ENCODE assay signal across 9 mouse cellular contexts in genomic region chr4:97581314-97582063, GRCm38 (mm10).
DNase-seq lines count a peak whose midpoint lies in the region; ATAC-seq and TF ChIP-seq lines count a peak whose summit lies in the region.
"Had no signal": no experiment of that assay in that cellular context is flagged by ENCODE, and none has a peak within 500 bp of the region (broad histone marks: within the 10 kb centered on the region; RNA-seq: fewer than 3 reads in every experiment).

No protein-coding gene starts in this region.

- peaks cover 19% of the 10 kb centered on the region for H3K4me1 ChIP-seq in midbrain, embryonic 12.5 days
- peaks cover 32% of the 10 kb centered on the region for H3K4me1 ChIP-seq in midbrain, embryonic 10.5 days
- H3K4me1 ChIP-seq in forebrain, embryonic 11.5 days (replicated peaks; ENCODE audit: control insufficient read depth, insufficient read depth, low read length) = peaks cover 13% of the 10 kb centered on the region
- H3K4me1 ChIP-seq in hindbrain, postnatal 0 days (ENCODE audit: insufficient read depth, low read length) = peaks cover 12% of the 10 kb centered on the region; the same call in 1 of the 2 replicates
- 0 out of 2 replicates have a peak, but pooled peaks cover 4% of the 10 kb centered on the region for H3K4me1 ChIP-seq in intestine, embryonic 16.5 days (ENCODE audit: control insufficient read depth, insufficient read depth, low read length)

- no peaks in the 10 kb centered on the region for H3K9me3 ChIP-seq in midbrain, embryonic 12.5 days
- H3K9me3 ChIP-seq in midbrain, embryonic 10.5 days (replicated peaks) = no peaks in the 10 kb centered on the region
- no peaks in the 10 kb centered on the region for H3K9me3 ChIP-seq in forebrain, embryonic 11.5 days (ENCODE audit: control insufficient read depth, low read length)
- H3K9me3 ChIP-seq in hindbrain, postnatal 0 days (ENCODE audit: low read length) = no peaks in the 10 kb centered on the region
- no peaks in the 10 kb centered on the region for H3K9me3 ChIP-seq in intestine, embryonic 16.5 days (ENCODE audit: control insufficient read depth, low read length)

- no peak for ATAC-seq in midbrain, embryonic 12.5 days (ENCODE audit: low FRiP score, low read depth)
- no peak for ATAC-seq in forebrain, embryonic 11.5 days (replicated peaks; ENCODE audit: low FRiP score)
- ATAC-seq in hindbrain, postnatal 0 days = peak; percentile 53
- ATAC-seq in intestine, embryonic 16.5 days = no peak
- ATAC-seq: activated CD4-positive, CD25-positive, alpha-beta regulatory T cell, adult 4 months had no signal

- DNase-seq in midbrain, embryonic 10.5 days (ENCODE audit: low spot score) = no peak
- no peak for DNase-seq in forebrain, embryonic 11.5 days (ENCODE audit: low spot score)
- DNase-seq in hindbrain, postnatal 0 days (ENCODE audit: low spot score) = peak; percentile 76
- DNase-seq in ovary, postnatal 36 days (ENCODE audit: low spot score) = no peak
- no peak for DNase-seq in liver

- H3K9ac ChIP-seq in midbrain, embryonic 12.5 days (replicated peaks) = no peak overlapping the region
- peak overlapping the region; percentile 41 for H3K9ac ChIP-seq in forebrain, embryonic 11.5 days (ENCODE audit: low read length)
- H3K9ac ChIP-seq in hindbrain, postnatal 0 days (replicated peaks; ENCODE audit: low read length) = peak overlapping the region; percentile 59
- no peak overlapping the region for H3K9ac ChIP-seq in intestine, embryonic 16.5 days (ENCODE audit: low read depth, low read length)

- peaks cover 5% of the 10 kb centered on the region; the same call in 1 of the 2 replicates for H3K27me3 ChIP-seq in midbrain, embryonic 12.5 days
- no peaks in the 10 kb centered on the region for H3K27me3 ChIP-seq in midbrain, embryonic 10.5 days (ENCODE audit: low read depth, poor library complexity, severe bottlenecking)
- H3K27me3 ChIP-seq in forebrain, embryonic 11.5 days (ENCODE audit: control insufficient read depth, insufficient read depth, low read length) = no peaks in the 10 kb centered on the region
- no peaks in the 10 kb centered on the region for H3K27me3 ChIP-seq in hindbrain, postnatal 0 days (ENCODE audit: insufficient read depth, low read length)
- no peaks in the 10 kb centered on the region for H3K27me3 ChIP-seq in intestine, embryonic 16.5 days (replicated peaks; ENCODE audit: control insufficient read depth, insufficient read depth, low read length)

- H3K4me2 ChIP-seq in midbrain, embryonic 12.5 days (replicated peaks) = peak overlapping the region; percentile 32
- peak overlapping the region; percentile 49 for H3K4me2 ChIP-seq in forebrain, embryonic 11.5 days (ENCODE audit: low read depth, low read length, severe bottlenecking)
- H3K4me2 ChIP-seq in hindbrain, postnatal 0 days (ENCODE audit: low read depth, low read length) = peak overlapping the region; percentile 57
- H3K4me2 ChIP-seq in intestine, embryonic 16.5 days (ENCODE audit: low read depth, low read length) = no peak overlapping the region

- H3K4me3 ChIP-seq in midbrain, embryonic 12.5 days = no peak overlapping the region
- H3K4me3 ChIP-seq in midbrain, embryonic 10.5 days = no peak overlapping the region
- H3K4me3 ChIP-seq in forebrain, embryonic 11.5 days (ENCODE audit: low read depth, low read length) = peak overlapping the region; percentile 28
- H3K4me3 ChIP-seq in hindbrain, postnatal 0 days (ENCODE audit: low read length) = peak overlapping the region; percentile 37
- H3K4me3 ChIP-seq in intestine, embryonic 16.5 days (ENCODE audit: low read length) = no peak overlapping the region

- no peak for TF ChIP-seq CTCF in hindbrain, postnatal 0 days (IDR thresholded peaks at IDR 0.05; ENCODE audit: low read depth)

- 0 out of 2 replicates have a peak overlapping the region, but pooled peaks have one; percentile 39 for H3K27ac ChIP-seq in midbrain, embryonic 12.5 days (replicated peaks)
- no peak overlapping the region for H3K27ac ChIP-seq in midbrain, embryonic 10.5 days (replicated peaks)
- peak overlapping the region; percentile 92 for H3K27ac ChIP-seq in forebrain, embryonic 11.5 days (ENCODE audit: low read depth, low read length)
- peak overlapping the region; percentile 85 for H3K27ac ChIP-seq in hindbrain, postnatal 0 days
- H3K27ac ChIP-seq in intestine, embryonic 16.5 days (ENCODE audit: low read length) = no peak overlapping the region
- H3K27ac ChIP-seq: macrophage had no signal

- WGBS in midbrain, embryonic 12.5 days = 43% methylated on average over 12 of the region's 12 CpGs
- 65% methylated on average over 12 of the region's 12 CpGs for WGBS in midbrain, embryonic 10.5 days
- 42% methylated on average over 12 of the region's 12 CpGs for whole genome bisulfite sequencing in forebrain, embryonic 11.5 days
- WGBS in hindbrain, postnatal 0 days = 20% methylated on average over 12 of the region's 12 CpGs
- WGBS in intestine, embryonic 16.5 days = 73% methylated on average over 12 of the region's 12 CpGs

- H3K36me3 ChIP-seq in midbrain, embryonic 12.5 days = no peaks in the 10 kb centered on the region
- H3K36me3 ChIP-seq in midbrain, embryonic 10.5 days = no peaks in the 10 kb centered on the region
- no peaks in the 10 kb centered on the region for H3K36me3 ChIP-seq in forebrain, embryonic 11.5 days (ENCODE audit: control insufficient read depth, insufficient read depth, low read length)
- H3K36me3 ChIP-seq in hindbrain, postnatal 0 days (ENCODE audit: insufficient read depth, low read length) = no peaks in the 10 kb centered on the region
- no peaks in the 10 kb centered on the region for H3K36me3 ChIP-seq in intestine, embryonic 16.5 days (ENCODE audit: control insufficient read depth, insufficient read depth, low read length)

Comparison
In these comparisons a context has a peak if more than half of its experiments do, and no peak if none do; other contexts are left out.
1. H3K27ac ChIP-seq: peak in midbrain, embryonic 12.5 days (single experiment), forebrain, embryonic 11.5 days (single experiment) and hindbrain, postnatal 0 days (single experiment); none in midbrain, embryonic 10.5 days (single experiment) and intestine, embryonic 16.5 days (single experiment).
2. H3K4me3 ChIP-seq: peak in forebrain, embryonic 11.5 days (single experiment) and hindbrain, postnatal 0 days (single experiment); none in midbrain, embryonic 12.5 days (single experiment), midbrain, embryonic 10.5 days (single experiment) and intestine, embryonic 16.5 days (single experiment).
3. H3K9ac ChIP-seq: peak in forebrain, embryonic 11.5 days (single experiment) and hindbrain, postnatal 0 days (single experiment); none in midbrain, embryonic 12.5 days (single experiment) and intestine, embryonic 16.5 days (single experiment).